Mouse (Mus musculus) limb, embryonic 14.5 days (tissue): ENCODE measurements at regions not wholly inside any gene's neighbourhood (a gene's known extent, or its start where the extent isn't known, plus 50 kb on each side); places are given as distances from the start of the nearest gene placed in this dataset.
A peak's percentile ranks its signal among the peaks of the same experiment; 100 is the strongest.

ENCODE experiments used
- ATAC-seq: fragments of 200-750 bp; cut with Nextera tagmentation; 2 replicates; pipeline ENCODE4 v1.8.0; 2017; ENCODE audit warnings: low read depth, moderate number of reproducible peaks, moderate TSS enrichment; ENCODE audit not compliant: low FRiP score
- DNase-seq: peaks from one replicate; pipeline ENCODE4 v3.0.0-alpha.2; 2015; ENCODE audit warnings: low spot score
- H3K27ac ChIP-seq: fragments of 300-500 bp; sonication (generic); replicated peaks from 2 replicates; pipeline ENCODE4 v1.5.1; 2014; ENCODE audit warnings: low read depth, mild to moderate bottlenecking, low read length, moderate library complexity, mixed read lengths
- H3K27me3 ChIP-seq: fragments of 300-500 bp; sonication (generic); 2 replicates; pipeline ENCODE4 v1.6.1; 2014; ENCODE audit warnings: low read length, mixed read lengths; ENCODE audit not compliant: control insufficient read depth, insufficient read depth
- H3K36me3 ChIP-seq: fragments of 300-500 bp; sonication (generic); 2 replicates; pipeline ENCODE4 v1.6.1; 2014; ENCODE audit warnings: mild to moderate bottlenecking, low read length, moderate library complexity, mixed read lengths; ENCODE audit not compliant: control insufficient read depth, insufficient read depth
- H3K4me1 ChIP-seq: fragments of 300-500 bp; sonication (generic); 2 replicates; pipeline ENCODE4 v1.6.1; 2014; ENCODE audit warnings: antibody characterized with exemption, low read length, mixed read lengths; ENCODE audit not compliant: control insufficient read depth, insufficient read depth
- H3K4me2 ChIP-seq: fragments of 300-500 bp; sonication (generic); replicated peaks from 2 replicates; pipeline ENCODE4 v1.6.1; 2014; ENCODE audit warnings: low read depth, mild to moderate bottlenecking, low read length, moderate library complexity; ENCODE audit not compliant: severe bottlenecking
- H3K4me3 ChIP-seq: fragments of 300-500 bp; sonication (generic); replicated peaks from 2 replicates; pipeline ENCODE4 v1.5.1; 2014; ENCODE audit warnings: low read length
- H3K9ac ChIP-seq: fragments of 300-500 bp; sonication (generic); 2 replicates; pipeline ENCODE4 v1.6.1; 2014; ENCODE audit warnings: mild to moderate bottlenecking, low read depth, low read length, moderate library complexity; ENCODE audit not compliant: severe bottlenecking
- H3K9me3 ChIP-seq: fragments of 300-500 bp; sonication (generic); 2 replicates; pipeline ENCODE4 v1.6.1; 2016; ENCODE audit warnings: low read length; ENCODE audit not compliant: control insufficient read depth
- POLR2A ChIP-seq: fragments of 200-500 bp; IDR thresholded peaks from 2 replicates; pipeline ENCODE4 v1.8.0; 2012; ENCODE audit warnings: inconsistent platforms, mild to moderate bottlenecking, moderate library complexity, borderline replicate concordance; ENCODE audit not compliant: insufficient read depth, insufficient read length; ENCODE audit errors: extremely low read depth
- WGBS: fragments of 180-500 bp; shearing (Covaris S2); extraction: QIAGEN DNeasy Blood & Tissue Kit; methylation state at CpG from one replicate; pipeline ENCODE4 v1.1.7; 2014; 5-methylcytosine and 5-hydroxymethylcytosine counted together

- DNase-seq (no peak), ATAC-seq (no peak)
- Histone ChIP-seq H3K9me3 (no peaks in the 10 kb centered on the region), H3K4me3 (no peak overlapping the region), H3K27me3 (no peaks in the 10 kb centered on the region), H3K4me2 (no peak overlapping the region), H3K4me1 (peaks cover under 1% of the 10 kb centered on the region; the same call in 1 of the 2 replicates), H3K9ac (no peak overlapping the region), H3K27ac (no peak overlapping the region), H3K36me3 (no peaks in the 10 kb centered on the region)
- no peak for TF ChIP-seq POLR2A
- WGBS: 74% methylated on average over 13 of the region's 13 CpGs
Observed at GRCm38 (mm10) chr12:107047059-107047531, 441.3 kb upstream of the 3110018I06Rik start.

GRCm38 (mm10) chr12:107050891-107051635 lies 437.4 kb upstream of the 3110018I06Rik start:
- ATAC-seq (no peak), DNase-seq (no peak)
- no peak for TF ChIP-seq POLR2A
- Histone ChIP-seq H3K27ac (no peak overlapping the region), H3K36me3 (no peaks in the 10 kb centered on the region), H3K9ac (no peak overlapping the region), H3K9me3 (no peaks in the 10 kb centered on the region), H3K4me1 (no peaks in the 10 kb centered on the region), H3K4me2 (no peak overlapping the region), H3K4me3 (no peak overlapping the region), H3K27me3 (no peaks in the 10 kb centered on the region)
- WGBS: 79% methylated on average over 7 of the region's 7 CpGs

- 90% methylated on average over 6 of the region's 6 CpGs for whole genome bisulfite sequencing
- Histone ChIP-seq H3K9ac (no peak overlapping the region), H3K4me2 (no peak overlapping the region), H3K9me3 (no peaks in the 10 kb centered on the region), H3K4me1 (no peaks in the 10 kb centered on the region), H3K36me3 (no peaks in the 10 kb centered on the region), H3K27ac (no peak overlapping the region), H3K27me3 (no peaks in the 10 kb centered on the region), H3K4me3 (no peak overlapping the region)
- no peak for TF ChIP-seq POLR2A
- no peak for ATAC-seq
- no peak for DNase-seq
Observed at GRCm38 (mm10) chr12:107052136-107052535, 436.3 kb upstream of the 3110018I06Rik start.

- no peak overlapping the region for H3K4me3 ChIP-seq
- H3K27ac ChIP-seq: no peak overlapping the region
- H3K4me2 ChIP-seq: no peak overlapping the region
- no peaks in the 10 kb centered on the region for H3K9me3 ChIP-seq
- WGBS: 25% methylated on average over 5 of the region's 5 CpGs
- DNase-seq (peak; percentile 91), ATAC-seq (no peak)
- H3K9ac ChIP-seq: no peak overlapping the region
- no peak for TF ChIP-seq POLR2A
- no peaks in the 10 kb centered on the region for H3K36me3 ChIP-seq
- no peaks in the 10 kb centered on the region for H3K4me1 ChIP-seq
- H3K27me3 ChIP-seq: no peaks in the 10 kb centered on the region
Observed at GRCm38 (mm10) chr12:107056553-107056952, 431.9 kb upstream of the 3110018I06Rik start.

- no peaks in the 10 kb centered on the region for H3K27me3 ChIP-seq
- ATAC-seq: no peak
- H3K9ac ChIP-seq: no peak overlapping the region
- no peaks in the 10 kb centered on the region for H3K4me1 ChIP-seq
- no peak for TF ChIP-seq POLR2A
- DNase-seq: peak; percentile 7
- no peaks in the 10 kb centered on the region for H3K36me3 ChIP-seq
- no peak overlapping the region for H3K4me3 ChIP-seq
- 19% methylated on average over 3 of the region's 3 CpGs for WGBS
- H3K4me2 ChIP-seq: no peak overlapping the region
- no peak overlapping the region for H3K27ac ChIP-seq
- no peaks in the 10 kb centered on the region for H3K9me3 ChIP-seq
Observed at GRCm38 (mm10) chr12:107060514-107060913, 427.9 kb upstream of the 3110018I06Rik start.
